Mouse (Mus musculus) forebrain, embryonic 15.5 days (tissue): Measurements from ENCODE around the gene Ifit3b. TPM values are rescaled to one million over a fixed set of nuclear protein-coding genes. Genes with fewer than 3 reads are reported as not detected.

Source experiments
- ATAC-seq: fragments of 200-750 bp; cut with Nextera tagmentation; replicated peaks from 2 replicates; pipeline ENCODE4 v1.8.0; 2017; ENCODE audit warnings: mild to moderate bottlenecking, moderate TSS enrichment, moderate library complexity
- H3K27ac ChIP-seq: fragments of 300-500 bp; sonication (generic); replicated peaks from 2 replicates; pipeline ENCODE4 v1.5.1; 2015; ENCODE audit warnings: mild to moderate bottlenecking, inconsistent platforms
- H3K27me3 ChIP-seq: fragments of 300-500 bp; sonication (generic); 2 replicates; pipeline ENCODE4 v1.6.1; 2015; ENCODE audit warnings: inconsistent platforms
- H3K36me3 ChIP-seq: fragments of 300-500 bp; sonication (generic); 2 replicates; pipeline ENCODE4 v1.6.1; 2015; ENCODE audit warnings: mild to moderate bottlenecking, inconsistent platforms
- H3K4me1 ChIP-seq: fragments of 300-500 bp; sonication (generic); 2 replicates; pipeline ENCODE4 v1.6.1; 2015; ENCODE audit warnings: inconsistent platforms
- H3K4me2 ChIP-seq: fragments of 300-500 bp; sonication (generic); replicated peaks from 2 replicates; pipeline ENCODE4 v1.6.1; 2015; ENCODE audit warnings: mild to moderate bottlenecking, inconsistent platforms
- H3K4me3 ChIP-seq: fragments of 300-500 bp; sonication (generic); 2 replicates; pipeline ENCODE4 v1.5.1; 2015; ENCODE audit warnings: mild to moderate bottlenecking, inconsistent platforms
- H3K9ac ChIP-seq: fragments of 300-500 bp; sonication (generic); replicated peaks from 2 replicates; pipeline ENCODE4 v1.6.1; 2015; ENCODE audit warnings: mild to moderate bottlenecking, inconsistent platforms
- H3K9me3 ChIP-seq: fragments of 300-500 bp; sonication (generic); 2 replicates; pipeline ENCODE4 v1.6.1; 2016; ENCODE audit warnings: inconsistent platforms
- WGBS: fragments of 180-500 bp; shearing (Covaris S2); methylation state at CpG from one replicate; pipeline ENCODE4 v1.1.7; 2015; ENCODE audit warnings: mixed read lengths; 5-methylcytosine and 5-hydroxymethylcytosine counted together
- polyA plus RNA-seq: library from polyadenylated mRNA; unstranded; fragments of >200 nt; fragmentation: Nextera tagmentation; extraction: Ambion mirVana; gene quantifications from 2 replicates; pipeline ENCODE4 v1.2.1, GENCODE M21; 2015

The Ifit3b gene
- polyA plus RNA-seq, 1 experiment from 2014 or later = 0.13 TPM

DNA sequence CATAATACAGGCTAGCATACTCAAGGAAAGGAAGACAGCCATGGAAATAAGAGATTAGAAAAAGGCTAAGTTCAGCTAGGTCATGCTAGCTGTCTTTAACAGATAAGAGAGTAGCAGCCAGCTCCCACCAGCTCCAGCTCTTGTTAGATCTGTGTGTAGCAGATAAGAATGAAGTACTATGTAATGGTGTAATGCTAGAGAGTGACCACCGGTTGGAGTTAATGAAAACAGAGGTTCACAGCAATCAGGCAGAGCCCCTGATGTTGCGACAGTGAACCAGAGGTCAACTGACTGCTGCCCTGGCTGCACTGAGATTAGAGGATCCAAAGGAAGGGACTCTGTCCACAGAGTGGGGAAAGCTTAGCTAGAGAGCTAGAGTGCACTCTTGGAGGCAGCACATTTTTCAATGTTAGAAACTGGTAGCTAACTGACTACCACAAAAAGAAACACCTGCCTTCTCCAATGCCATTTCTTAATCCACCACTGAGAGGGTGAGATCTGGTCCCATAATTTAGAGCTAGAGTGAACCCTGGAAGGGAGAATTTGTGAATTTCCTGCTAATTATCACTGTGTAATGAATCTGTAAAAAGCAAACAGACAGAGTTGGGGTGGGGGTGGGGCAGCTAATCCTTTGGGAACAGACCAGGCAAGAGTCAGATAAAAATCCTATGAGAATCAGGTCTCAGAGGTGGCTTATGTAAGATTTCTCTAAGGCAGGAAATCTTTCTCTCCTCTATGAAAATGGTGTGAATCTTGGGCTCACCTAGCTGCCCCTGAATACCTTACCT, 48.9 kb downstream of the Ifit3b start:
- ATAC-seq = no peak
- no peaks in the 10 kb centered on the region for H3K4me1 ChIP-seq
- no peaks in the 10 kb centered on the region for H3K27me3 ChIP-seq
- no peak overlapping the region for H3K4me3 ChIP-seq
- H3K4me2 ChIP-seq = no peak overlapping the region
- WGBS = 33% methylated on average over 2 of the region's 2 CpGs
- no peaks in the 10 kb centered on the region for H3K9me3 ChIP-seq
- H3K9ac ChIP-seq = no peak overlapping the region
- H3K27ac ChIP-seq = no peak overlapping the region
- no peaks in the 10 kb centered on the region for H3K36me3 ChIP-seq

DNA sequence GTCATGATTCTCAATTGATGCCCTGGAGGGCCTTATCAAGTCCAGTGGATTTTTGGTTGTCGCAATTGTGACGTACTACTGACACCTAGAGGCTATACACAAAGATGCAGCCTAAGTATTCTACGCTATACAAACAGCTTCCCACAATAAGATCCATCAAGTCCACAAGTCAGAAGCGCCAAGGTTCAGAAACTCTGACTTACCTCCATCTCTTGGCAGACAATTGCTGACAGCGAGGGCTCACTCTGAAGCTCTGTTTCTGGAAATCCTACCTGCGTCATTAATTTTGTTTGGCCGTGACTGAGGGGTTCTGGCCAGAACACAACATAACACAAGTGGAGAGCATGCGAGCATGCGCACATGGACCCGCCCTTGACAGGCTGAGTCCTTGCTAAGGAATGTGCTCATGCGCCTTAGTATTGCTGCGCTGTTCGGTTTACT, 54.3 kb downstream of the Ifit3b start:
- Histone ChIP-seq H3K4me3 (peak overlapping the region; percentile 39), H3K9me3 (no peaks in the 10 kb centered on the region), H3K4me1 (no peaks in the 10 kb centered on the region), H3K27me3 (no peaks in the 10 kb centered on the region), H3K27ac (no peak overlapping the region), H3K36me3 (no peaks in the 10 kb centered on the region), H3K9ac (no peak overlapping the region; the same call in 1 of the 2 replicates), H3K4me2 (peak overlapping the region; percentile 46)
- peak; percentile 97 for ATAC-seq
- WGBS = 16% methylated on average over 13 of the region's 13 CpGs

DNA sequence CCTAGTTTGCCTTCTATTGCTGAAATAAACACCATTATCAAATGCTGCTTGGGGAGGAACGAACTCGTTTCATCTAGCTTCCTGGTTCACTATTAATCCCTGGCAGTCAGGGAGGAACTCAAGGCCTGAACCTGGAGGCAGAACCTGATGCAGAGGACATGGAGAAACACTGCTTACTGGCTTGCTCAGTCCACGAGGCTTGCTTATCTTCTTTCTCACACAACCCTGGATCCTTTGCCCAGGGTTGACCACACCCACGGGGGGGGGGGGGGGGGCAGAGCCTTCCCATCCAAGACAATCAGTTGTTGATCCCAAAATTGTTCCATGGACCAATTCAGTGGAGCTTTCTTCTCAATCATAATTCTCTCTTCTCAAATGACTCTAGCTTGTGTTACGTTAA, 55.0 kb downstream of the Ifit3b start:
- peak; percentile 8; the same call in 1 of the 2 replicates for ATAC-seq
- 51% methylated on average over 5 of the region's 5 CpGs for WGBS
- no peaks in the 10 kb centered on the region for H3K4me1 ChIP-seq
- no peaks in the 10 kb centered on the region for H3K27me3 ChIP-seq
- no peaks in the 10 kb centered on the region for H3K36me3 ChIP-seq
- no peak overlapping the region for H3K4me3 ChIP-seq
- no peaks in the 10 kb centered on the region for H3K9me3 ChIP-seq
- no peak overlapping the region for H3K9ac ChIP-seq
- H3K27ac ChIP-seq = no peak overlapping the region
- H3K4me2 ChIP-seq = peak overlapping the region; percentile 46; the same call in 1 of the 2 replicates

Other genes with a start within 250 kb of the Ifit3b start
- 0.17 and 0.67 TPM in 2 replicates for gene Ch25h, start 132.8 kb upstream of the Ifit3b start, polyA plus RNA-seq
- gene Lipa, start 80.5 kb upstream of the Ifit3b start, polyA plus RNA-seq = 14.9 and 16.6 TPM in 2 replicates
- 8.0 TPM in 2 replicates for gene Ifit2, start 57.3 kb upstream of the Ifit3b start, polyA plus RNA-seq
- gene Ifit3, start 24.4 kb upstream of the Ifit3b start, polyA plus RNA-seq = 1.1 and 1.3 TPM in 2 replicates
- gene Ifit1bl1, start 6.0 kb upstream of the Ifit3b start, polyA plus RNA-seq = 0.39 and 0.41 TPM in 2 replicates
- 0.11 and 0.20 TPM in 2 replicates for gene Ifit1bl2, start 32.8 kb downstream of the Ifit3b start, polyA plus RNA-seq
- 0.13 and 0.18 TPM in 2 replicates for gene Ifit1, start 32.9 kb downstream of the Ifit3b start, polyA plus RNA-seq
- 2.2 and 2.6 TPM in 2 replicates for gene Slc16a12, start 139.3 kb downstream of the Ifit3b start, polyA plus RNA-seq